Mouse (Mus musculus) E14TG2a.4 (cell line): Measurements from ENCODE around the gene Sf3b3.

Experiments
- H3K27me3 ChIP-seq: 2 replicates; pipeline ENCODE4 v1.6.1; 2014; ENCODE audit warnings: low read length, control low read depth; ENCODE audit not compliant: insufficient read depth
- H3K36me3 ChIP-seq: 2 replicates; pipeline ENCODE4 v1.6.1; 2014; ENCODE audit warnings: low read length, control low read depth; ENCODE audit not compliant: insufficient read depth
- H3K4me1 ChIP-seq: replicated peaks from 2 replicates; pipeline ENCODE4 v1.6.1; 2014; ENCODE audit warnings: low read depth, low read length, control low read depth
- H3K4me3 ChIP-seq: replicated peaks from 2 replicates; pipeline ENCODE4 v1.5.1; 2014; ENCODE audit warnings: mild to moderate bottlenecking, low read length
- H3K9me3 ChIP-seq: 2 replicates; pipeline ENCODE4 v1.6.1; 2014; ENCODE audit warnings: low read length, control low read depth
- CTCF ChIP-seq: conservative IDR thresholded peaks from 2 replicates; pipeline ENCODE4 v1.5.1; 2014; ENCODE audit warnings: low read length
- NANOG ChIP-seq: IDR thresholded peaks from 2 replicates; pipeline ENCODE4 v1.6.1; 2014; ENCODE audit warnings: borderline replicate concordance, low read length, mixed read lengths
- POU5F1 ChIP-seq: IDR thresholded peaks from 2 replicates; pipeline ENCODE4 v1.6.1; 2014; ENCODE audit warnings: low read length, borderline replicate concordance

The Sf3b3 gene

DNA sequence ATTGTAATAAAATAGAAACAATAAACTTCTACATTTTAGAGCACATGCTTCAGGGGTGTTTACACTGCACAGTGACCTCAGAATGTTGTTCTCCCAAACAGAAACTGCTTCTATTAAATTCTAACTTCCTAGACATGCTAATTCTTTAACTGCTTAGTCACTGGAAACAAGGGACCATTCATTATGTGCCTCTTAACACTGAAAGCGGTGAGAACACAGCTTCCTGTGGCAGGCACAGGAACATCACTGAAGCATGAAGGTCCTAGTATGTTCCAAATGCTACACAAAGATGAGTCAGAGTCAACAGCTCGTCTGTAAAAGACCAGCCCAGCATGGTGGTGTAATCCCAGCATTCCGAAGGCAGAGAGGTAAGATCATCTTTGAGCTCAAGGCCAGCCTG lies 31.3 kb downstream of the Sf3b3 start:
- H3K27me3 ChIP-seq: no peaks in the 10 kb centered on the region
- H3K9me3 ChIP-seq: no peaks in the 10 kb centered on the region
- peaks cover 34% of the 10 kb centered on the region for H3K4me1 ChIP-seq
- no peak for TF ChIP-seq POU5F1
- TF ChIP-seq NANOG: no peak
- no peak for TF ChIP-seq CTCF
- peaks cover 100% of the 10 kb centered on the region for H3K36me3 ChIP-seq
- no peak overlapping the region for H3K4me3 ChIP-seq

DNA sequence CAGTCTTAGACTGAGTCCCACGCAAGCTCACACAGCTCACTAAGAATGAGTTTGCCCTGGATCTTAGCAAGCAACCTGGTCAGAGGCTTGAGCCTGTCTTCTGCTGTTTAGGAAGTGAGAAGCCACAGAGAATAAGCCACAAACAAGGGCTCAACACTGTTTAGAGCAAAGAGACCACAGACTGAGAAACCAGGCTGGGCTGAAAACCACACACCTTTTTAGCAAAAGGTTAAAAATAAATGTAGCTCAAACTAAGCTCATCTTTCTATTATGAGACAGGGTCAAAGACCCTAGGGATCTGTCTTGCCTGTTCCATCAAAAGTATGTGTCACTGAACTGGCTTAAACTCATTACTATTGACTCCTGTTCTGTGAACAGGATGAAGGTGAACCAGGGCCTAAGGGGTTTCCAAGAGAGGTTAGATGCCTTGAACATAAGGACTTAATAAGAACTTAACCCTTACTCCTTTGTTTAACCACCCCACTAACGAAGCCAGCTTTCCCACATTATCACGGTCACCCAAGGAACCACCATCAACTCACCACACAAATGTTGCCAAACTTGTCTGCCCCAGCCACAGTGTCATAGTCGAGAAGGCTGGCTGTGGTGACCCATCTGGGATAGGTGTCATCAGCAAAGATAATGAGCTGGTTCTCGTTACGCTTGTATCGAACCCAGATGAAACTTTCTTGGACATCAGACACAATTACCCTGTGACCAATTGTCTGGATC lies 33.3 kb downstream of the Sf3b3 start:
- TF ChIP-seq CTCF (no peak), NANOG (no peak), POU5F1 (no peak)
- Histone ChIP-seq H3K4me1 (peaks cover 43% of the 10 kb centered on the region), H3K9me3 (no peaks in the 10 kb centered on the region), H3K36me3 (peaks cover 100% of the 10 kb centered on the region), H3K27me3 (no peaks in the 10 kb centered on the region), H3K4me3 (no peak overlapping the region)

DNA sequence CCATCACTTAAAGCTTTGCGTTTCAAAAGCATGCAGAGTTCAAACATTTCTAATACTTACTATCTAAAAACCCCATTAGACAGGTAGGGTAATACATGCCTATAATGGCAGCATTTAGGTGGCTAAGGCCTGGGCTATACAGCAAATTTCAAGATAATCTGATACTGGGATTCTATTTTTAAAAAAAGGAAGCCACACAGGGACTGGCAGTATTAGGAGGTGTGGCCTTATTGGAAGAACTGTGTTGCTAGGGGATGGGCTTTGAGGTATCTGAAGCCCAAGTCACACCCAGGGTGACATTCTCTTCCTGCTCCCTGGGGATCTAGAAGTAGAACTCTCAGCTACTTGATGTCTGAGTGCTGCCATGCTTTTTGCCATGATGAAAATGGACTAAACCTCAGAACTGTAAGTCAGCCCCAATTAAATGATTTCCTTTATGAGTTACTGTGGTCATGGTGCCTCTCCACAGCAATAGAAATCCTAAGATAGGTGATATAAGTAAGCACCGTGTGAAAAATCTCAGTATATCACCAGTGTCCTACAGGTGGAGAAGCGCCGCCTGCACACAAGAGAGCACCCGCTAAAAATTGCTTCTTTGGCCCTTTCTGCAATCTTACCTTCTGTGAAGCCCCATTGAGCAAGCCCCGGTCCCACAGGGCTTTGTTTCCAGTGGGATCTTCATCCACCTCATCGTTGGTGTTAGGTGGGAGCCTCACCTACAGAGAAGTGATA lies 34.1 kb downstream of the Sf3b3 start:
- TF ChIP-seq CTCF (no peak), NANOG (no peak), POU5F1 (no peak)
- H3K4me1 ChIP-seq: peaks cover 36% of the 10 kb centered on the region
- no peak overlapping the region for H3K4me3 ChIP-seq
- H3K27me3 ChIP-seq: no peaks in the 10 kb centered on the region
- peaks cover 95% of the 10 kb centered on the region for H3K36me3 ChIP-seq
- H3K9me3 ChIP-seq: no peaks in the 10 kb centered on the region

DNA sequence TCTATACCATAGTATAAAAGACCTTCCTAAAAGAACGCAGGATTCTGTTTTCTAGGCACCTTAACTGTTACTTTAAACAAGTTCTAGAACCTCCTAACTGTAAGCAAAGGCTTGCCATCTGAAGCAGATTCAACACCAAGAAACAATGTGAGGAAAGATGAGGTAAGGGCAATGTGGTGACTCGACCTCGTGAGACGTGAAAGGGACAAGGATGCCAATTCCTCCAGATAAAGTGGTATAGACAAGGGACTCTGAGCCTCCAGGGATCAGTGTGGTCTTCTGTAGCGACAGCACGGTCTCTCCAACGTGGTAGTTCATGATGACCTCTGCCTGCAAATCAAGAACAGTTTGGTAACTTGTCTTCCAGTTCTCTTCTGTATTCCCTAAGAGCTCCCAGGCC lies 34.8 kb downstream of the Sf3b3 start:
- H3K4me1 ChIP-seq: peaks cover 30% of the 10 kb centered on the region
- no peaks in the 10 kb centered on the region for H3K27me3 ChIP-seq
- H3K4me3 ChIP-seq: no peak overlapping the region
- TF ChIP-seq CTCF (no peak), POU5F1 (no peak), NANOG (no peak)
- no peaks in the 10 kb centered on the region for H3K9me3 ChIP-seq
- peaks cover 88% of the 10 kb centered on the region for H3K36me3 ChIP-seq

DNA sequence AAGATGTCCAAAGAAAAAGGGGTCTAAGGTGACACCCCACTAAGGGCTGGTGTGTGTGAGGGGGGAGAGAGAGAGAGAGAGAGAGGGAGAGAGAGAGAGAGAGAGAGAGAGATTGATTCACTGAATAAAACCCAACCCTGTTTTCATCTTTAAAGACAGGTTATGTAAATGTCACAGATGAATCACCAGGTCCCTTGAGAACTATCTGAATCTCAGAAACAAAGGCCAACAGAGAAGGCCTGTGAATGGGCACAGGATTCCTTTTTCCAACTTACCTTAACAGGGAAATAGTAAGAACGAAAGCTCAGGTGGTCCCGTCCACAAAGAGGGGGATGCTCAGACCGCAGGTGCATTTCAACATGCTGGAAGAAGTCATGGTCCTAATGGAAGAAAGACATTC lies 35.5 kb downstream of the Sf3b3 start:
- Histone ChIP-seq H3K36me3 (peaks cover 81% of the 10 kb centered on the region), H3K27me3 (no peaks in the 10 kb centered on the region), H3K9me3 (no peaks in the 10 kb centered on the region), H3K4me1 (peaks cover 33% of the 10 kb centered on the region), H3K4me3 (no peak overlapping the region)
- TF ChIP-seq NANOG (no peak), POU5F1 (no peak), CTCF (no peak)

DNA sequence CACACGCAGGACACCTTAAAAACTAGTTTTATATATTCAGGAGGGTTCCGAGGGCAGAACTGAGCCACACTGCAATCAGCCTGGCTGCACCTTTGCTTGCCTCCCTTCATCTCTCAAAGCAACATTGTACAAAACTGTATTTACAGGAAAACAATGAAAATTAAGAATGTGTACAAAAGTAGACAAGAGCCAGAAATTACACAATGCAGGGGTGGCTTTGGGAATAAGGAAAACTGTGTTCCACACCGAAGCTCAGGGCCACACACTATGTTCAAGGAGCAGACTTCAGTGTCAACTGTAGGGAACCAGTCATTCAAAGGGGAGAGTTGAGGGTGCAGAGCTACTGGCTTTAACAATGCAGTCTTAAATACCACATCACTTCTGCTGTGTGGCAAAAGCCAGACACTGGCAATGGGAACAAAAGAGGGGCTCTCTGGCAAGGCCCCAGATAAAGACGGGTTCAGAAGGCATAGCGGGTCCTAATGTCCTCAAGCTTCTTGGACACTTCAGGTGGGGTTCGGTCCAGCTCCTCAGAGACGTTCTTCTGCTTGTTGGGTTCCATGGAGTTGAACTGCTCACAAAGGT lies 36.0 kb downstream of the Sf3b3 start:
- H3K9me3 ChIP-seq: no peaks in the 10 kb centered on the region
- peaks cover 76% of the 10 kb centered on the region for H3K36me3 ChIP-seq
- no peak overlapping the region for H3K4me3 ChIP-seq
- peaks cover 38% of the 10 kb centered on the region for H3K4me1 ChIP-seq
- TF ChIP-seq POU5F1 (no peak), CTCF (no peak), NANOG (no peak)
- no peaks in the 10 kb centered on the region for H3K27me3 ChIP-seq

DNA sequence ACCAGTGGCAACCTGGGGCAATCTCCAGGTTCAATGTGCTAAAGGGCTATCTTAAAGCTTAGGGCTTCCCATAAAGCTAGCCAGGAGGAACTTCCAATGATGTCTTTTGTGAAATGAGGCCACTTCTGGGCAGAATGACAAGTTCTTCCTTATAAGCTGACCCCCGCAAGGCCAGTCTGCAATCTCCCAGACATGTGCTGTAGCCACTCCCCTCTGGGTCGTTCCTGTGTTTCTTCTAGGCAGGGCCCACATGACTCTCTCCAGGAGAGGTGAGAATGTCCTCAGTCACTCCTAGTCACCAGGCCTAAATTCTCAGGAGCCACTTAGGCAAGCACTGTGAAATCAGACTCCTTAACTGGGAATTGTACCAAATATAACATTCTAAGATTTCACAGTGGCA lies 36.8 kb downstream of the Sf3b3 start:
- Histone ChIP-seq H3K27me3 (no peaks in the 10 kb centered on the region), H3K36me3 (peaks cover 69% of the 10 kb centered on the region), H3K9me3 (no peaks in the 10 kb centered on the region), H3K4me1 (peaks cover 45% of the 10 kb centered on the region), H3K4me3 (no peak overlapping the region)
- TF ChIP-seq CTCF: no peak
- TF ChIP-seq POU5F1: no peak
- TF ChIP-seq NANOG: no peak

DNA sequence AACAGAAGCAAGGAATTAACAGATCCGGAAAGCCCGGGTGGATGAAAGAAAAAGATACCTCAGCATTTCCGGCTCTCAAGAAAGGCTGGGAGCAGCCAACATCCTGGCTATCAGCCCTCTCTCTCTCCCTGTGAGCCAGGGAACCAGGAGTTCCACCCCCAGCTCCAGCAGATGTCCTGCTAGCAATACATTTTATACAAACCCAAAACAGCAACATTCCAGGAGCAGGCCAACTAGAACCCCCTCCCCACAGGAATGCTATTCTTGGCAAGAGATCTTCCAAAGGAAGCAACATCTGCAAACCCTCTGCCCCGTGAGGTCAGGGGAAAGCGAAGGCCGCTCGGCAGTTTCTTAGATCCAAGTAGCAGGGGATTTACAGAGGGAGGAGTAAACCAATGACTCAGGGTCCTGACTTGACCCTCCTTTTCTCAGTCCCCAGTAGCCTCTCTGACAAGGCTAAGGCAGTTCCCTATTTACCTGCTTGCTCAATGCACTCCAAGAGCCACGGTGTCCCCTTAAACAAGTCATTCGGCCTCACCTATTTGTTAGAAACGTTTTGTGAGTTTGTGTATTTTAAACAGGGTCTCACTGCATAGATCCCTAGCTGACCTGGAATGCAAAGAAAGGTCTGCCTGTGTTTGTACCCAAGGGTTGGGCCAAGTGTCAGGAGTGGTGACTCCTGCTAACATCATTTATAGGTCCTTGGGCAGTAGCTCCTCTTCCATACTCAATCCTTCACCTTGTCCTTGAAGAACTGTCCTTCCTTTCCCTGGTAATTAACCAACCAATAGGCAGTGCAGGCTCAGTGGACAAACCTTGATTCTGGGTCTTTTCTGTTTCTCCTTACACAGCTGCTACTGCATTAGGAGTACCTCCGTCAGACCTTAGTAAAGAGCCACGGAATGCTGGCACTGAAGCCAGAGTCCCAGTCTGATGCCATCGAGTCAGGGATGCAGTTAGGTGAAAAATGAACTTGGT lies 37.8 kb downstream of the Sf3b3 start:
- Histone ChIP-seq H3K4me1 (peaks cover 46% of the 10 kb centered on the region), H3K9me3 (no peaks in the 10 kb centered on the region), H3K27me3 (no peaks in the 10 kb centered on the region), H3K36me3 (peaks cover 58% of the 10 kb centered on the region), H3K4me3 (no peak overlapping the region)
- TF ChIP-seq CTCF (no peak), NANOG (no peak), POU5F1 (no peak)
